Mouse (Mus musculus) thymus, postnatal 36 days (tissue): Measurements from ENCODE around the gene Syvn1.
"Not testable (repeated sequence)": the region's sequence is repeated elsewhere in the genome, so short reads cannot be mapped to it uniquely, and the experiment has no call there.

Experiments used
- DNase-seq, 2 experiments: peaks; one replicate each; pipeline ENCODE4 v3.0.0; 2022; ENCODE audit warnings: mixed read lengths in 2 of 2

The Syvn1 gene

GRCm38 (mm10) chr19:6042293-6042692, 4.1 kb upstream of the Syvn1 start:
- DNase-seq, result no peak

GRCm38 (mm10) chr19:6044102-6044501, 2.3 kb upstream of the Syvn1 start:
- DNase-seq, result not testable (repeated sequence)

GRCm38 (mm10) chr19:6045366-6046293, 746 bp upstream of the Syvn1 start:
- DNase-seq, result no peak

GRCm38 (mm10) chr19:6047154-6047898, 950 bp downstream of the Syvn1 start:
- DNase-seq, result no peak

GRCm38 (mm10) chr19:6047899-6048166, 1.5 kb downstream of the Syvn1 start:
- DNase-seq, result no peak

- no peak for DNase-seq
These were observed 2.5 kb downstream of the Syvn1 start for GRCm38 (mm10) chr19:6048681-6049410.

GRCm38 (mm10) chr19:6052516-6052915, 6.1 kb downstream of the Syvn1 start:
- DNase-seq, result no peak

- DNase-seq, result no peak
These were observed 7.9 kb downstream of the Syvn1 start for GRCm38 (mm10) chr19:6054296-6054695.

- DNase-seq, result no peak
These were observed 10.3 kb downstream of the Syvn1 start for GRCm38 (mm10) chr19:6056696-6057095.

GRCm38 (mm10) chr19:6057313-6058096, 11.1 kb downstream of the Syvn1 start, which contains the start of the genes Mrpl49 and Fau:
Gene Mrpl49 (minus strand): TSS chr19:6057785.
Gene Fau (plus strand): TSS chr19:6057844.
- DNase-seq, result peak; percentile 99

- DNase-seq, result no peak
These were observed 12.1 kb downstream of the Syvn1 start for GRCm38 (mm10) chr19:6058513-6058912.

- DNase-seq, result no peak
These were observed 12.6 kb downstream of the Syvn1 start for GRCm38 (mm10) chr19:6058966-6059365.

GRCm38 (mm10) chr19:6061021-6061533, 14.7 kb downstream of the Syvn1 start, which contains the start of gene Znhit2:
Gene Znhit2 (plus strand): TSS chr19:6061192.
- peak; percentile 93 to 95 for DNase-seq

- DNase-seq, result peak; percentile 72 to 77
These were observed 15.4 kb downstream of the Syvn1 start for GRCm38 (mm10) chr19:6061641-6062302.

GRCm38 (mm10) chr19:6062418-6062817, 16.0 kb downstream of the Syvn1 start:
- no peak for DNase-seq

- no peak for DNase-seq
These were observed 16.7 kb downstream of the Syvn1 start for GRCm38 (mm10) chr19:6063081-6063480.

- DNase-seq, result no peak
These were observed 20.2 kb downstream of the Syvn1 start for GRCm38 (mm10) chr19:6066571-6066970.

- DNase-seq, result peak; percentile 84
These were observed 20.8 kb downstream of the Syvn1 start for GRCm38 (mm10) chr19:6067011-6067723.

- peak; percentile 83 to 89 for DNase-seq
These were observed 21.5 kb downstream of the Syvn1 start, which contains the start of gene Tm7sf2 for GRCm38 (mm10) chr19:6067724-6068415. Gene Tm7sf2 (minus strand): TSS chr19:6068373.

GRCm38 (mm10) chr19:6068951-6069350, 22.6 kb downstream of the Syvn1 start:
- peak in 1 of 2 experiments; percentile 41 for DNase-seq
